Comparison of ENCODE assay signal across 8 mouse cellular contexts in the genomic region with DNA sequence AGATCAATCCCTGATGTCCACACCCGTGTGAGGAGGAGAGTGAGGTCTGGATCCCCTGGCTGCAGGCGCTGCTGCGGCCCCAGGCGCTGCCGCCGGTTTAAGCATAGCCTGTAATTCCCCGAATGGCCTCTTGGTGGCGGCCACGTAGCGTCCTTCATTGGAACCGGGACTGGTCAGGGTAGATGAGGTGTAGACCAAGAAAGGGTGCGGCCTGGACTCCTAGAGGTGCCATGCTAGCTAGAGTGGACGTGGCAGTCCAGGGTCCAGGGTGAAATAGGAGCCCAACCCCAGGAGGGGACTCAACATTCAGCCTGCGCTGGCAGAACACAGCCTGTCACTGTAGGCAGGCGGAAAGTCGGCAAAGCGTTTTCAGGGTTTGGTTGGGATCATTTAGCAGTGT. TPM values are rescaled to one million over a fixed set of nuclear protein-coding genes. Genes with fewer than 3 reads are reported as not detected.
A peak's percentile ranks its signal among the peaks of the same experiment; 100 is the strongest.
DNase-seq lines count a peak whose midpoint lies in the region; ATAC-seq lines count a peak whose summit lies in the region.

No protein-coding gene starts in this region.

- H3K4me1 ChIP-seq in embryonic facial prominence, embryonic 13.5 days, result peaks cover 19% of the 10 kb centered on the region
- H3K4me1 ChIP-seq in limb, embryonic 13.5 days, result peaks cover 13% of the 10 kb centered on the region
- H3K4me1 ChIP-seq in midbrain, embryonic 15.5 days, result peaks cover 3% of the 10 kb centered on the region; the same call in 1 of the 2 replicates

- H3K27ac ChIP-seq in embryonic facial prominence, embryonic 13.5 days, result no peak overlapping the region
- H3K27ac ChIP-seq in limb, embryonic 13.5 days, result no peak overlapping the region
- H3K27ac ChIP-seq in midbrain, embryonic 15.5 days, result no peak overlapping the region

- H3K9me3 ChIP-seq in embryonic facial prominence, embryonic 13.5 days, result no peaks in the 10 kb centered on the region
- H3K9me3 ChIP-seq in limb, embryonic 13.5 days, result no peaks in the 10 kb centered on the region
- no peaks in the 10 kb centered on the region for H3K9me3 ChIP-seq in midbrain, embryonic 15.5 days

- DNase-seq in 416B (ENCODE audit: low read depth), result peak; percentile 84
- DNase-seq in adrenal gland, postnatal 36 days, result peak; percentile 89 to 90
- peak; percentile 90 for DNase-seq in heart, adult 8-10 months (ENCODE audit: low spot score)
- peak; percentile 93 for DNase-seq in kidney, adult 9 months
- DNase-seq in spleen, postnatal 10 days (ENCODE audit: low spot score in 2 of 2), result peak; percentile 85 to 90

- no peaks in the 10 kb centered on the region for H3K36me3 ChIP-seq in embryonic facial prominence, embryonic 13.5 days
- no peaks in the 10 kb centered on the region for H3K36me3 ChIP-seq in limb, embryonic 13.5 days
- H3K36me3 ChIP-seq in midbrain, embryonic 15.5 days (replicated peaks), result no peaks in the 10 kb centered on the region

- 16% methylated on average over 17 of the region's 17 CpGs for WGBS in embryonic facial prominence, embryonic 13.5 days
- 21% methylated on average over 17 of the region's 17 CpGs for WGBS in limb, embryonic 13.5 days
- WGBS in midbrain, embryonic 15.5 days, result 17% methylated on average over 17 of the region's 17 CpGs

- H3K9ac ChIP-seq in embryonic facial prominence, embryonic 13.5 days, result peak overlapping the region; percentile 49; the same call in 1 of the 2 replicates
- no peak overlapping the region for H3K9ac ChIP-seq in limb, embryonic 13.5 days
- H3K9ac ChIP-seq in midbrain, embryonic 15.5 days, result no peak overlapping the region

- H3K27me3 ChIP-seq in embryonic facial prominence, embryonic 13.5 days, result no peaks in the 10 kb centered on the region
- no peaks in the 10 kb centered on the region for H3K27me3 ChIP-seq in limb, embryonic 13.5 days
- H3K27me3 ChIP-seq in midbrain, embryonic 15.5 days (replicated peaks), result no peaks in the 10 kb centered on the region

- peak overlapping the region; percentile 11; the same call in 1 of the 2 replicates for H3K4me2 ChIP-seq in embryonic facial prominence, embryonic 13.5 days
- H3K4me2 ChIP-seq in limb, embryonic 13.5 days (replicated peaks), result no peak overlapping the region
- H3K4me2 ChIP-seq in midbrain, embryonic 15.5 days, result no peak overlapping the region

- H3K4me3 ChIP-seq in embryonic facial prominence, embryonic 13.5 days, result 0 out of 2 replicates have a peak overlapping the region, but pooled peaks have one; percentile 6
- H3K4me3 ChIP-seq in limb, embryonic 13.5 days, result no peak overlapping the region
- no peak overlapping the region for H3K4me3 ChIP-seq in midbrain, embryonic 15.5 days

- ATAC-seq in embryonic facial prominence, embryonic 13.5 days (ENCODE audit: insufficient number of reproducible peaks, insufficient read depth, low FRiP score, low TSS enrichment, low read depth), result no peak
- 0 out of 2 replicates have a peak, but pooled peaks have one; percentile 52 for ATAC-seq in limb, embryonic 13.5 days (ENCODE audit: low FRiP score, low read depth)
- peak; percentile 37; the same call in 1 of the 2 replicates for ATAC-seq in midbrain, embryonic 15.5 days (replicated peaks)

RNA-seq across cellular contexts. Expression of a gene that starts 14.9 kb away (rescaled TPM):
- 1 to 10 TPM in 1 of 2 experiments, under 1 TPM in 1; 0.86 to 1.9 TPM for total RNA-seq in adrenal gland, postnatal 36 days (2021)
- 1.3 and 1.7 TPM in 2 replicates for polyA plus RNA-seq in embryonic facial prominence, embryonic 13.5 days (2015; fragmentation: Nextera tagmentation; extraction: Ambion mirVana)
- 1 to 10 TPM in 1 of 4 experiments, under 1 TPM in 3; 0.69 to 1.0 (median 0.78) TPM for total RNA-seq in heart, adult 8-10 months (2022)
- polyA plus RNA-seq in limb, embryonic 13.5 days (2015; fragmentation: Nextera tagmentation; extraction: Ambion mirVana), result 6.3 and 7.3 TPM in 2 replicates
- polyA plus RNA-seq in midbrain, embryonic 15.5 days (2015; fragmentation: Nextera tagmentation; extraction: Ambion mirVana), result 0.17 and 0.19 TPM in 2 replicates

RNA-seq across cellular contexts. Expression of a gene that starts 24.0 kb away (rescaled TPM):
- 100 to 1,000 TPM; 105 to 115 TPM for total RNA-seq in adrenal gland, postnatal 36 days (2021)
- polyA plus RNA-seq in embryonic facial prominence, embryonic 13.5 days (2015; fragmentation: Nextera tagmentation; extraction: Ambion mirVana), result 50.1 and 54.3 TPM in 2 replicates
- 10 to 100 TPM; 13.7 to 19.4 (median 16.0) TPM for total RNA-seq in heart, adult 8-10 months (2022)
- polyA plus RNA-seq in limb, embryonic 13.5 days (2015; fragmentation: Nextera tagmentation; extraction: Ambion mirVana), result 46.8 and 49.0 TPM in 2 replicates
- 28.6 and 29.2 TPM in 2 replicates for polyA plus RNA-seq in midbrain, embryonic 15.5 days (2015; fragmentation: Nextera tagmentation; extraction: Ambion mirVana)

RNA-seq across cellular contexts. Expression of a gene that starts 31.2 kb away (rescaled TPM):
- 100 to 1,000 TPM; 110 to 111 TPM for total RNA-seq in adrenal gland, postnatal 36 days (2021)
- 134 and 138 TPM in 2 replicates for polyA plus RNA-seq in embryonic facial prominence, embryonic 13.5 days (2015; fragmentation: Nextera tagmentation; extraction: Ambion mirVana)
- total RNA-seq in heart, adult 8-10 months (2022), result 100 to 1,000 TPM; 233 to 251 (median 242) TPM
- 120 and 124 TPM in 2 replicates for polyA plus RNA-seq in limb, embryonic 13.5 days (2015; fragmentation: Nextera tagmentation; extraction: Ambion mirVana)
- polyA plus RNA-seq in midbrain, embryonic 15.5 days (2015; fragmentation: Nextera tagmentation; extraction: Ambion mirVana), result 112 and 115 TPM in 2 replicates

RNA-seq across cellular contexts. Expression of a gene that starts 33.9 kb away (rescaled TPM):
- 10 to 100 TPM; 58.0 to 73.4 TPM for total RNA-seq in adrenal gland, postnatal 36 days (2021)
- polyA plus RNA-seq in embryonic facial prominence, embryonic 13.5 days (2015; fragmentation: Nextera tagmentation; extraction: Ambion mirVana), result 219 and 247 TPM in 2 replicates
- 10 to 100 TPM; 37.5 to 41.0 (median 38.5) TPM for total RNA-seq in heart, adult 8-10 months (2022)
- polyA plus RNA-seq in limb, embryonic 13.5 days (2015; fragmentation: Nextera tagmentation; extraction: Ambion mirVana), result 245 TPM in 2 replicates
- polyA plus RNA-seq in midbrain, embryonic 15.5 days (2015; fragmentation: Nextera tagmentation; extraction: Ambion mirVana), result 249 and 264 TPM in 2 replicates

RNA-seq across cellular contexts. Expression of a gene that starts 35.3 kb away (rescaled TPM):
- 1 to 10 TPM in 1 of 2 experiments, under 1 TPM in 1; 0.56 to 1.3 TPM for total RNA-seq in adrenal gland, postnatal 36 days (2021)
- not detected in 2 replicates for polyA plus RNA-seq in embryonic facial prominence, embryonic 13.5 days (2015; fragmentation: Nextera tagmentation; extraction: Ambion mirVana)
- under 1 TPM in 1 of 4 experiments, not detected in 3; 0.34 TPM for total RNA-seq in heart, adult 8-10 months (2022)
- 0.59 and 0.94 TPM in 2 replicates for polyA plus RNA-seq in limb, embryonic 13.5 days (2015; fragmentation: Nextera tagmentation; extraction: Ambion mirVana)
- not detected in 2 replicates for polyA plus RNA-seq in midbrain, embryonic 15.5 days (2015; fragmentation: Nextera tagmentation; extraction: Ambion mirVana)
